Mouse (Mus musculus): Measurements from ENCODE around the gene Adam21. TPM values are rescaled to one million over a fixed set of nuclear protein-coding genes. Genes with fewer than 3 reads are reported as not detected.

Gene Adam21
- 0.25 and 0.35 TPM in 2 replicates for polyA plus RNA-seq (2014; fragmentation: Nextera tagmentation; extraction: Ambion mirVana)

- TF ChIP-seq CTCF (IDR thresholded peaks at IDR 0.05; ENCODE audit: low read depth): no peak
- Histone ChIP-seq H3K4me1 (ENCODE audit: insufficient read depth) (no peaks in the 10 kb centered on the region), H3K27ac (ENCODE audit: low read depth) (no peak within 1 kb of the TSS), H3K4me2 (no peak within 1 kb of the TSS), H3K27me3 (ENCODE audit: insufficient read depth, low read length) (no peaks in the 10 kb centered on the region), H3K4me3 (ENCODE audit: low read depth, low read length) (no peak within 1 kb of the TSS), H3K9me3 (ENCODE audit: low read depth, low read length) (no peaks in the 10 kb centered on the region), H3K9ac (no peak within 1 kb of the TSS), H3K36me3 (ENCODE audit: insufficient read depth) (peaks cover 21% of the 10 kb centered on the region)
- DNase-seq: no peak
- ATAC-seq (ENCODE audit: insufficient read depth): no peak
- WGBS: 95% methylated on average over 1 of the region's 1 CpGs
Observed at GRCm38 (mm10) chr12:81568374-81568773, at the start of gene Adam21. TSS of gene Adam21 (minus strand) at chr12:81568474.

DNA sequence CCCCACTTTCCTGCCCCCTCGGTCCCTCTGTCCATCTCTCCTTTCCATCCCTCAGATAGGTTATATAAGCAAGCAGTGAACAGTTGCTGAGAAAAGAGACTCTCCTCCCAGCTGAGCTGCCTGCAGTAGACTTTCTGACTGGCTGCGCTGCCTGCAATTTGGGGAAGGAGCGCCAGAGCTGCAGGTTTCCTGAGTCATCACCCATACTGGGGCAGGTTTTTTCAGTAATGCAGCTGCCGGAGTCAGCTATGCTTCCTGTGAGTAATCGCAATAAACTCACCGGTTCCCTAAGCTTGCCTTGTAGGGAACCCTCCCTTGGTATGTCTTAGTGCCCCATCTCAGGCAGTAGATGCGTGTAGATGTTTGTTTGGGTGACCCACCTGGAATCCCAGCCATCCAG is 48.7 kb upstream of the Adam21 start:
- Histone ChIP-seq H3K4me2 (no peak overlapping the region), H3K9me3 (ENCODE audit: low read depth, low read length) (no peaks in the 10 kb centered on the region), H3K4me3 (ENCODE audit: low read depth, low read length) (no peak overlapping the region), H3K27ac (ENCODE audit: low read depth) (no peak overlapping the region), H3K27me3 (ENCODE audit: insufficient read depth, low read length) (no peaks in the 10 kb centered on the region), H3K36me3 (ENCODE audit: insufficient read depth) (no peaks in the 10 kb centered on the region), H3K4me1 (ENCODE audit: insufficient read depth) (no peaks in the 10 kb centered on the region), H3K9ac (no peak overlapping the region)
- ATAC-seq (ENCODE audit: insufficient read depth): no peak
- 50% methylated on average over 7 of the region's 7 CpGs for WGBS
- TF ChIP-seq CTCF (IDR thresholded peaks at IDR 0.05; ENCODE audit: low read depth): no peak
- DNase-seq: no peak

GRCm38 (mm10) chr12:81615807-81616206 is 47.5 kb upstream of the Adam21 start:
- H3K36me3 ChIP-seq (ENCODE audit: insufficient read depth): no peaks in the 10 kb centered on the region
- no peak overlapping the region for H3K4me3 ChIP-seq (ENCODE audit: low read depth, low read length)
- DNase-seq (no peak), ATAC-seq (ENCODE audit: insufficient read depth) (no peak)
- H3K9ac ChIP-seq: no peak overlapping the region
- no peak overlapping the region for H3K27ac ChIP-seq (ENCODE audit: low read depth)
- no peaks in the 10 kb centered on the region for H3K27me3 ChIP-seq (ENCODE audit: insufficient read depth, low read length)
- WGBS: 80% methylated on average over 6 of the region's 6 CpGs
- H3K9me3 ChIP-seq (ENCODE audit: low read depth, low read length): no peaks in the 10 kb centered on the region
- H3K4me1 ChIP-seq (ENCODE audit: insufficient read depth): no peaks in the 10 kb centered on the region
- H3K4me2 ChIP-seq: no peak overlapping the region
- no peak for TF ChIP-seq CTCF (IDR thresholded peaks at IDR 0.05; ENCODE audit: low read depth)

DNA sequence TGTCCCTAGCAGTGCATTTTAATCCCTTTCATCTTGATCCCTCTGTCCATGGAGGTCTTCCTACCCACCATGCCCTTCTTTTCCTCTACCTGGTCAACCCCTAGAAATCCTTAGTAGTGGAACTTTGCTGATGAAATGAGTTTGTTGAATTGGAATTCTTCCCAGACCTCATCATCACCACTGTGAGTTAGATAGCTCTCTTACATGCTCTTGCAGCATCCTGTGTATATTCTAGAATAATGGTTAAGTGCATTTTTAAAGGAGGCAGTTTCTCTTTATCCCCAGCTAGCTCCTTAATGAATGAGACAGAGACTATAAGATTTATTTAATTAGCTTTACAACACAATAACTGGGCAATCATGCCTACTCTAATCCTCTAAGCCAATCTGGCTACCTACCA is 41.2 kb upstream of the Adam21 start:
- no peak for TF ChIP-seq CTCF (IDR thresholded peaks at IDR 0.05; ENCODE audit: low read depth)
- no peak overlapping the region for H3K9ac ChIP-seq
- H3K4me2 ChIP-seq: no peak overlapping the region
- no peak overlapping the region for H3K4me3 ChIP-seq (ENCODE audit: low read depth, low read length)
- ATAC-seq (ENCODE audit: insufficient read depth): no peak
- no peaks in the 10 kb centered on the region for H3K4me1 ChIP-seq (ENCODE audit: insufficient read depth)
- no peaks in the 10 kb centered on the region for H3K27me3 ChIP-seq (ENCODE audit: insufficient read depth, low read length)
- no peaks in the 10 kb centered on the region for H3K9me3 ChIP-seq (ENCODE audit: low read depth, low read length)
- H3K36me3 ChIP-seq (ENCODE audit: insufficient read depth): no peaks in the 10 kb centered on the region
- H3K27ac ChIP-seq (ENCODE audit: low read depth): no peak overlapping the region
- no peak for DNase-seq

GRCm38 (mm10) chr12:81604995-81605784 is 36.9 kb upstream of the Adam21 start:
- ATAC-seq (ENCODE audit: insufficient read depth) (no peak), DNase-seq (no peak)
- Histone ChIP-seq H3K27me3 (ENCODE audit: insufficient read depth, low read length) (no peaks in the 10 kb centered on the region), H3K9ac (no peak overlapping the region), H3K27ac (ENCODE audit: low read depth) (no peak overlapping the region), H3K4me3 (ENCODE audit: low read depth, low read length) (no peak overlapping the region), H3K4me1 (ENCODE audit: insufficient read depth) (no peaks in the 10 kb centered on the region), H3K4me2 (no peak overlapping the region), H3K9me3 (ENCODE audit: low read depth, low read length) (no peaks in the 10 kb centered on the region), H3K36me3 (ENCODE audit: insufficient read depth) (no peaks in the 10 kb centered on the region)
- WGBS: 49% methylated on average over 5 of the region's 5 CpGs
- TF ChIP-seq CTCF (IDR thresholded peaks at IDR 0.05; ENCODE audit: low read depth): no peak

GRCm38 (mm10) chr12:81596547-81597262 is 28.4 kb upstream of the Adam21 start:
- 76% methylated on average over 8 of the region's 8 CpGs for WGBS
- Histone ChIP-seq H3K4me3 (ENCODE audit: low read depth, low read length) (no peak overlapping the region), H3K9me3 (ENCODE audit: low read depth, low read length) (no peaks in the 10 kb centered on the region), H3K36me3 (ENCODE audit: insufficient read depth) (no peaks in the 10 kb centered on the region), H3K27me3 (ENCODE audit: insufficient read depth, low read length) (no peaks in the 10 kb centered on the region), H3K9ac (no peak overlapping the region), H3K27ac (ENCODE audit: low read depth) (no peak overlapping the region), H3K4me1 (ENCODE audit: insufficient read depth) (no peaks in the 10 kb centered on the region), H3K4me2 (no peak overlapping the region)
- no peak for TF ChIP-seq CTCF (IDR thresholded peaks at IDR 0.05; ENCODE audit: low read depth)
- no peak for ATAC-seq (ENCODE audit: insufficient read depth)
- DNase-seq: no peak

GRCm38 (mm10) chr12:81594902-81595671 is 26.8 kb upstream of the Adam21 start, which contains the start of gene Med6:
TSS of gene Med6 (minus strand) at chr12:81595008.
- no peak for TF ChIP-seq CTCF (IDR thresholded peaks at IDR 0.05; ENCODE audit: low read depth)
- Histone ChIP-seq H3K9ac (peak within 1 kb of the TSS; percentile 63), H3K9me3 (ENCODE audit: low read depth, low read length) (no peaks in the 10 kb centered on the region), H3K36me3 (ENCODE audit: insufficient read depth) (peaks cover 10% of the 10 kb centered on the region), H3K4me3 (ENCODE audit: low read depth, low read length) (peak within 1 kb of the TSS; percentile 55), H3K27ac (ENCODE audit: low read depth) (0 out of 2 replicates have a peak within 1 kb of the TSS, but pooled peaks have one; percentile 30), H3K27me3 (ENCODE audit: insufficient read depth, low read length) (no peaks in the 10 kb centered on the region), H3K4me1 (ENCODE audit: insufficient read depth) (no peaks in the 10 kb centered on the region), H3K4me2 (peak within 1 kb of the TSS; percentile 70)
- 2% methylated on average over 36 of the region's 36 CpGs for WGBS
- peak; percentile 99 for ATAC-seq (ENCODE audit: insufficient read depth)
- peak; percentile 99 for DNase-seq

Measured in lung, embryonic 14.5 days (tissue).